Mouse (Mus musculus): Measurements from ENCODE around the gene Txnl4b.

Gene Txnl4b

DNA sequence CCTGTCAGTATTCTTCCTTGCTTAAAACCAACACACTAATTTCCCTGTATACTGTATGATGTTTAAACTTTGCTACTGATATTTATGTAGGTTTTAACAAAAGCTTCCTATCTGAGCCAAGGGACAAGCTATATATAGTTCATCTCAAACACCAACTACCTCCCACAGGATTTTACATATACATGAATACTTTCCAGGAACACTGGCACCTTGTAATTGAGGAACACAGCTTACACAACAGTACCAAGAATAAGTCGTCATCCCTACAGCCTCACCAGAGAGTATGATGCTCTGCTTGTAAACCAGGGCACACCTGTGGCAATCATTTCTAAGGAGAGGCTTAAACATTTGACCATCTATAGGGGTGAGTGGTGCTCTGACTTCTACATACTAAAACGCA is 41.0 kb downstream of the Txnl4b start:
- DNase-seq = no peak

DNA sequence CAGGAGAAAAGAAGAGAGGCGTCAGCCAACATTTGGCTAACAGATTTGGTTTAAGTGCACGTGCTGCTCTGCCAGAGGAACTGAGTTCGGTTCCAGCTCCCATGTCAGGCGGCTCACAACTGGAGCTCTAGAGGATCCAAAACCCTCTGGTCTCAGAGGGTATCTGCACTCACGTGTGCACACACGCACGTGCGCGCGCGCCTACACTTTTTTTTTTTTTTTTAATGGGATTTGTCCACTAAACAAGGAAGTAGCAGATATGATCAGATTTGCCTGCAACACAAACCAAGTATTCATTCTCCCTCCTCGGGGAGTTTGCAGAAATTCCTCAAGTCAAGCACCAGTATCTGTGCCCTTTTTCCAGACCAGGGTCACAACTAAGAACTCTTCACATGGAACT is 42.0 kb downstream of the Txnl4b start:
- no peak for DNase-seq

DNA sequence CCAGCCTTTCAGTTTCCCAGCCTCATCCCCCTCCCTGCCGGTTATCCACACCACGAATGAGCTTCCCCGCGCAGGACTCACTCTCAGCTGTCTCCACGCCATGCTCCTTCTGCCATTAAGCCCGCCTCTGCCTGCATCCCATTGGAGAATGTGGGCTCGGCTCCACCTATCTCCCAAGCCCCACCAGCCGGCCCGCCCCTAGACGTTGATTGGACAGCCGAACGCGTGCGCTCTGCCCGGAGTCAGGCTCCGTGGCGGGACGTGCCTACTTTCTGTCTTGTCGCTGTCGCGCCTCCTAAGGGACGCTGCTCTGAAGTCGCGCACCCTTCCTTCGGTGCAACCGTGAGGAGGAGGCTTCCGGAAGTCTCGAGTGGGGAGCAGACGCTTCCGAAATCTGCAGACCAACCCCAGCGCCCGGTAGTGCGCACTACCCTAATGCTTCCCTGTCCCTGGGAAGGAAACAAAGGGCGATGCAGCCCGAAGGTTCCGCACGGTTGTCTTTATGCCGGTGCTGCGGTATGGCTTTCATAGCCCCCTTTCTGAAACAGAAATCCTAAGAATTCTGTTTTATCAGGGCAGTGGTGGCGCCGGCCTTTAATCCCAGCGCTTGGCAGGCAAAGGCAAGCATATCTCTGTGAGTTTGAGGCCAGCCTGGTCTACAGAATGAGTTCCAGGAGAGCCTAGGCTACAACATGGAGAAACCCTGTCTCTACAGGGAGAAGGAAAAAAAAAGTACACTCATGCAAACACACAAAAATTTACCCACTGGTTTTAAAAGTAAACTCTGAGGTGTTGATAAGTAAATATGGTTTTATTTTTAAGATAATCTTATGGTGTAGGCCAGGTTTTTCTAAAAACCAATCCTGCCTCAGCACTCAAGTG is 42.8 kb downstream of the Txnl4b start, which contains the start of gene Dhodh:
Gene Dhodh (minus strand): TSS at position 403 of the 882 bp plus-strand sequence.
- peak; percentile 97 for DNase-seq

DNA sequence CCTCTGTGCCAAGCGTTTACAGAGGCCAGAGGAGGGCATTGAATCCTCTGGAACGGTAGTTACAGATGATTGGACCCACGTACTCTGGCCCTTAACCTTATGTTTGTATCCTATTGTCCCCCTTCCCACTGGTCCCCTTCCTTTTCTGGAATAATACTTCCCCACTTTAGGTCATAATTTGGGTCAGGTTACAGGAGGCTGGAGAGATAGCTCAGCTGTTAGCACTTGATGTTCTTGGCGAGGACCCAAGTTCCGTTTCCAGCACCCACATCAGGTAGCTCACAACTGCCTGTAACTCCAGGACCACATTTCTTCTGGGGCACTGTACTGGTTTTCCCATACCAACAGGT is 43.4 kb downstream of the Txnl4b start:
- peak; percentile 9 for DNase-seq

DNA sequence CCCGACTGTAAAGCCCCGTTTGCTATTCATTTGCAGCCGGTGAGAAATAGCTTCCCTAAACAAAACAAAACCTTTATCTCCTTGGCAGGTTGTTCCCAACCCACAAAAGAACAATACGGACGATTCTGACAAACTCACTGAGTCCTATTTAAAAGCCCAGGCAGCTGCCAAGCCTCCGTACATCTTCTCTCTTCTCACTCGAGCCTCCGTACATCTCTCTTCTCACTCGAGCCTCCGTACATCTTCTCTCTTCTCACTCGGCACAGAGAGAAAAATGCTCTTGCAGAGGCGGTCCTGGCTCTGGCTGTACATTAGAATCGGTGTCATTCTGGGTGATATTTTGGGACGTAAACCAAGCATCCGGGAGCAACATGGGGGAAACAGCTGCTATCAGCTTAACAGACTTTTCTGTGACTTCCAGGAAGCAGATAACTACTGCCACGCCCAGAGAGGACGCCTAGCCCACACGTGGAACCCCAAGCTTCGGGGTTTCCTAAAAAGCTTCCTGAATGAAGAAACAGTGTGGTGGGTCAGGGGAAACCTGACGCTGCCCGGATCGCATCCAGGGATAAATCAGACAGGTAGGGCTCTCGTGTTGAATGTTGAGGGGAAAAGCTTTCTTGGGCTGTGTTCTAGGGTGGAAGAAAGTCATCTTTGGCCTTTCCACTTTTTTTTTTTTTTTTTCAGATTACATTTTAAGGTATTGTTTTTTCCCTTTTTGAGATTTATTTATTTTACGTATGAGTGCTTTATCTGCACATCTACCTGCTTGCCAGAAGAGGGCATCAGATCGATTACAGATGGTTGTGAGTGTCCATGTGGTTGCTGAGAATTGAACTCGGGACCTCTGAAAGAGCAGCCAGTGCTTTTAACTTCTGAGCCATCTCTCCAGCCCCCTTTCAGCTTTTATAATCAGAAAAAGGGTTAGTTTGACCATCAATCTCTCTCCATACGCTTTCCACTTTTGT is 48.8 kb downstream of the Txnl4b start, which contains the start of gene Pkd1l3:
Gene Pkd1l3 (plus strand): TSS at position 275 of the 968 bp plus-strand sequence.
- peak; percentile 13 for DNase-seq

DNA sequence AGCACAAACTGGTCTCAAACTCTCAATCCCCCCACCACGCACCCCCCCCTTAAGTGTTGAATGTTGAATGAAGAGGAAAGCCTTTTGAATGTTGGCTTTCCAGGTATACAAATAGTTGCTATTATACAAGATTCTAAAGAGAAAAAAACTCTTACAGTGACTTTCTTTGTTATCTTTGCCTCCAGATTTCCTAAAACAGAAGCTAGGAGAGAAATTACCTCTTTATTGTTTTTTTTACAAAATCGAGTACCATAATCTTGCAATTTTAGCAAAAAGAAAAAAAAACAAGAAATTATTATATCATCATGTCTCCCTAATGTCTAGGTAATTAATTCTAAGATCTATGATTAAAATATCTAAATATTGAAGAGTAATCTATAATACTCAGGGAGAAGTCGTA is 49.9 kb downstream of the Txnl4b start:
- no peak for DNase-seq

All from thymus, postnatal 25 days (tissue).